Mouse (Mus musculus) E14TG2a.4 (cell line): ENCODE measurements at regions not wholly inside any gene's neighbourhood (a gene's known extent, or its start where the extent isn't known, plus 50 kb on each side); places are given as distances from the start of the nearest gene placed in this dataset.

Experiments
- CTCF ChIP-seq: conservative IDR thresholded peaks from 2 replicates; pipeline ENCODE4 v1.5.1; 2014; ENCODE audit warnings: low read length
- NANOG ChIP-seq: IDR thresholded peaks from 2 replicates; pipeline ENCODE4 v1.6.1; 2014; ENCODE audit warnings: borderline replicate concordance, low read length, mixed read lengths
- POU5F1 ChIP-seq: IDR thresholded peaks from 2 replicates; pipeline ENCODE4 v1.6.1; 2014; ENCODE audit warnings: low read length, borderline replicate concordance

- no peak for TF ChIP-seq CTCF
- TF ChIP-seq POU5F1: no peak
- no peak for TF ChIP-seq NANOG
Observed at GRCm38 (mm10) chr5:28785347-28786060, 318.4 kb upstream of the Shh start.
